Mouse (Mus musculus) cerebellum, adult 11-12 months (tissue): ENCODE results near the gene Itgb5.

Source experiments
- DNase-seq: peaks from one replicate; pipeline ENCODE4 v3.0.0; 2022

Itgb5 gene

DNA sequence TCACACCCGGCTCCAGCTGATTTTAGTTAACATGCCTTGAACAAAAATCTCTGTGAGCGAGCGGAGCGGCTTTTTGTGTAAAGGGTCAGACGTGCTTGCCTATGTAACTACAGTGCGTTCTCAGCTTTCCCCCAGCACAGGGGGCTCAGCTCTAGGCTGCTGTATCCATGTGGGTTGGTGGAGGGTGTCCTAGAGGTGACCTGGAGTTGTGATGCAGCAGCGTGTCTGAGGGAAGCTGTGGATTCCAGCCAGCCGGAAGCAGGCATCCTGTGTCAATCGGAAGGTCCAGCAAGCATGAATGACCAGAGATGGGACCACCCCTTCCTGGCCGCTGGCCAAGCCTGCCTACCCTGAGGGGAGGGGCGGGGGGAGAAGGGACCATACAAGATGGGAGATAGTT lies 112.9 kb downstream of the Itgb5 start:
- peak; percentile 63 for DNase-seq

DNA sequence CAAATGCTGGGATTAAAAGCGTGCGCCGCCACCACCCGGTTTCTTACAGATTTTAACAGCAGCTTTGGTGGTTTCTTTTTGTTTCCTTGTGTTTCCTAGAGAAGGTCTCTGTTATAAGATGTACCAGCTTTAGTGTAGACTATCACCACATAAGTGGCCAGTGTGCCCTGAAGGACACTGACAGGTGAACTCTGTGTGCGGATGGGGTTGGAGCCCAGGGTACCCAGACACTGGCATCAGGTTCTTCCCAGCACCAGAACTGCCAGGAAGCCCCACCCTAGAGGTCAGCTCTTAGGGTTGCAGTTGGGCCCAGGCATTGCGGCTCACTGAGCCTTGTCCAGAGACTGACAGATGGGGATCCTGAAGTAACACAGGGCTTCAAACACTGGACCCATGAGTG lies 113.9 kb downstream of the Itgb5 start:
- no peak for DNase-seq

DNA sequence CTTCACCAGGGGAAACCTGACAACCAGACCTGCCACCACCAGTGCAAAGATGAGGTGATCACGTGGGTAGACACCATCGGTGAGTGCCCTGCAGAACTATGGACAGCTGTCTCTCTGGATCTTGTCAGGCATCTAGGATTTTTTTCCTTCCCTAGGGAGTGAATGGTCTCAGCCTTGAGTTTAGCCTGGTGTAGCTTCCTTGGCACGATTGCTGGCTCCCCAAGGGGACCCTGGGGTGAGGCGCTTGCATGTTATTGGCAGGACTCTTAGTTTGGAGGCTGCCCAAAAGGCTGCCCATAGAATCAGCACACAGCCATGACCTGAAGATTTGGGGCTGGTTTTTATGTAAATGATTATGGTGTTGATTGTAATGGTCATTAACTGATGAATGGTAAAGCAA lies 114.7 kb downstream of the Itgb5 start:
- DNase-seq = peak; percentile 61

DNA sequence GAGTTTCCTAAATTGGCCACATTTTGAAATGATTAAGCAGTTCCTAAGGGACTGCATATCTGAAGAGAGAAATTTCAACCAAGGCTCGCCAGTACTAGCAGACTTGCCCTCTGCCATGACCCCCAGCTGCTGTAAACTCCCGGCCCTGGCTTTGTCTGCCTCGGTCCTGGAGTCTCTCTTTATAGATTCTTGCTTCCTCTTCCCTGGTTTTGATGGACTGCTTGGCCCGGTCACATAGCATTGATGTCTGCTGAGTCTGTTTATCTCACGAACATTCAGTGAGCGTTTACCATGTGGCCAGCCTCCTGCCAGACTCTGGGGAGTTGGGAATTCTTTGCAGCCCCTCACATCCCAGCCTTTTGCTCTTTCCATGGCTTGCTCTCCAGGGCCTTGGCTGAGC lies 115.3 kb downstream of the Itgb5 start:
- no peak for DNase-seq

DNA sequence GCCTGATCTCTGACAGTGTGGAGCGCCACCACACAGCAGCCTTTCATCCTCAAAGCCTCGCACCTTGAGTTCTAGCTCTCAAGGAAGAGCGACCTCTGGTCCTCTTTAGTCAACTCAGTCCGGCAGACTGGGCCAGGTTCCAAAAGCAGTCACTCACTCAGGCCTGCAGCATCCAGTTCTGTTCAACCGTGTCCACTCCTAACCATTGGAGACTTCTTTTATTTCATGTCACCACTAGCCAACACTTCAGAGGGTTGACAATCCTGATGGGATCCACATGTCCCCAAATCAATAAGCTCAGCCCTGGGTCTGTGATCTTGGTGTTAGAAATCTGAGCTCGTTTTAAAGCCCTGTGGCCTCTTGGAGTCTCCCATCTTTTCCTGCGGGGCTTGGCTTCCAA lies 116.6 kb downstream of the Itgb5 start:
- DNase-seq = no peak

DNA sequence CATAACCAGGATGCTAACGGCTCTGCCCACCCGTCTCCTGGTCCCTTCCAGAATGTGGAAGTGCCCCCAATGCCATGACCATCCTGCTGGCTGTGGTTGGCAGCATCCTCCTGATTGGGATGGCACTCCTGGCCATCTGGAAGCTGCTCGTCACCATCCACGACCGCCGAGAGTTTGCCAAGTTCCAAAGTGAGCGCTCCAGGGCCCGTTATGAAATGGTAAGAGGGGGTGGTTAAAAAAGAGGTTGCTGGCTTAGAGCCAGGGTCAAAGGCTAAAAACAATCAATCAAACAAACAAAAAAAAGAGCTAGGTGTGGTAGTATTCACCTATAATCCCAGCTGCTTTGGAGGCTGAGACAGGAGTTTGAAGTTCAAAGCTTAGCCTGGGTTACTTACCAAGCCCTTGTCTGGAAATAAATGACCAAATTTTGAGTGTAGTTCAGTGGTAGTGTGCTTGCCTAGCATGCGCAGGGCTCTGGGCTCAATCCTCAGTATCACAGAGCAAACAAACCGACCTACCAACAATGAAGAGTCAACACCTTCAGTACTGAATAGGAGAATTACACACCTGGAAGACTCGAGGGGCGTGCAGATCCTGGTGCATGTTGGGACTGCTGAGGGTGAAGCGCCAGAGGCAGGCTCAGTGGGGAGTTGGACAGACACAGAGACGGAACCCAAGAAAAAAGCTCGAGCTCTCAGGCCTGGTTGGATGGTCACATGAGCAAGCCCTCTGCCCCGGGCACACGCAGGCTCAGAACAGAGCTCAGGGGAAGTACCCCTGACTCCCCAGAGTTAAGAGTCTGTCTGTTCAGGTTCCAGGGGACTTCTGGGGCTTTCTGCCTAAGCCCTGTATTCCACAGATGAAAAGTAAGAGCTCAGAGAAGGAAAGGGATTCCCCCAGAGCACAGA lies 118.5 kb downstream of the Itgb5 start:
- peak; percentile 54 for DNase-seq

DNA sequence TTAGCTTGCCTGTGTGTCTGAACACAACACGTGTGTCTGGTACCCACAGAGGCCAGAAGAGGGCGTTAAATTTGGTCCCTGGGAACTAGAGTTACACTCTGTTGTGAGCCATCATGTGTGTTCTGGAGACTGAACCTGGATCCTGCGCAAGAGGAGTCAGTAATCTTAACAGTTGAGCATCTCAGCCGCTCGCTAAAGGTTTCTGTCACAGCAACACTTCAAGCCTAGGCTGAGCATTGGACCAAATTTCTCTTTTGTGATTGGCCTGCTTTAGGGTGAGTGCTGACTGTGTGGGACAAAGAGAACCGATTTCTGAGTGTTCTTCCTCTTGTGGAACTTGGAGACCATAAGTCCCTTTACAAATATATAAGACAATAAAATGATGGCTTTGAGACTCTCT lies 120.9 kb downstream of the Itgb5 start:
- no peak for DNase-seq

DNA sequence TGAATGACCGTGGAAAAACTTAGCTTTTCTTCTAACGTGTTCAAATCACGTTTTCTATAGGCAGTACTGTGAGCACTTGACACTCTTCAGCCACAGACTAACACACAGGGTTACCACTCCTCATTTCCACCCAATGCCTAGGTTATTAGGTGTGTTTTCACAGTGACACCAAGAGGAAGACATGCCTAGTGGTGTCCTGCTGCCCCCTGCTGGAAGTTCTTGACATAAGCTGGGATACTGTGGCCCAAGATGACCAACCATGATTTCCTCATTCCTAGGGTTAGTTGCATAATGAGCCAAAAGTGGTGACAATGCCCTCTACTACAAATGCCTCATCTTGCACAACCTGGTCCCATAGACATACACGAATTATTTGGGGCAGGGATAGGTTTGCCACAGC lies 121.4 kb downstream of the Itgb5 start:
- peak; percentile 83 for DNase-seq

DNA sequence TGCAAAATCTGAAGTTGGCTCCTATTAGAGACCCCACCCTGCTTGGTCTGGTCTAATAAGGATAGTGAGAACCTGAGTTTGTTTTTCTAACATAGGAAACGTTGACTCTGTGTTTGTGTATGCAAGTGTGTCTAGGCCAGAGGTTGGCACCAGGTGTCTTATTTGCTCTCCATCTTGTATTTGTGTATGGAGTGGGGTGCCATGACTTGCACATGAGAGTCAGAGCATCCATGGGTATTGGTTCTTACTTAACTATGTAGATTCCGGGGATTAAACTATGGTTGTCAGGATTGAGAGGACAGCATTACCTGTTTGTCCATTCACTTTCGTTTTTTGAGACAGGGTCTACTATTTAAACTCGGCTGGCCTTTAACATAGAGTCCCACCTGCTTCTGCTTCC lies 123.5 kb downstream of the Itgb5 start:
- DNase-seq = no peak

DNA sequence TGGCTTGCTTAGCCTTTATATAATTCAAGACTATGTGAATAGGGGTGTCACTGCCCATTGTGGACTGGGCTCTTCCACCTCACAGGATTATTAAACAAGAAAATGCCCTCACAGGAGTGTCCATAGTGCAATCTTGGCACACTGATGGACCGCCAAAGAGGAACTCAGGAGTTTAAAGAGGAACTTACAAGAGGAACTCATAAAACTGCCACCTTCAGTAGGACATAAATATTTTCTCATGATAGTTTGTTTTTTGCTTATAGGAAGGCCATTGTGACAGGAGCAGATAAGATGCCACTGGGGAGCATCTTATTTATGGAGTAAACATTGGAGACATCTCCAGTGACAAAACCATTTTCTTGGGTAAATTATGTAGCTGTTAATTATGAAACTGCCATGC lies 125.3 kb downstream of the Itgb5 start:
- no peak for DNase-seq

DNA sequence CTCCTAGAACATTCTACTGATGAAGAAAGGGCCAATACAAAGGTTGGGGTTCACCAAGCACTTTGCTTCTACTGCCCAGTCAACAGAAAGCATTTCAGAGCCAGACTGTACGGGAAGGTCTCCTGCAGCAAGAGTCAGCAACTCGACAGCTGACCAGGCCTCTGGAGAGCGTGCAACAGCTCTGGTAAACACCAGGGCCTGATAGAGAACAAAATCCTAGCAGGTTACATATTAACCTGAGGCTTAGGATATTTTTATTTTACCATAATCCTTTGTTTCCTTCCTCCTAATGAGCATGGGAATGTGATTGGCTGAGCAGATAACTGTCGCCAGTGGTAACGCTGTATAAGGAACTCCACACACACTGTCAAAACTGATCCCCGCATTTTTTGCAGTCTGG lies 134.0 kb downstream of the Itgb5 start:
- no peak for DNase-seq

DNA sequence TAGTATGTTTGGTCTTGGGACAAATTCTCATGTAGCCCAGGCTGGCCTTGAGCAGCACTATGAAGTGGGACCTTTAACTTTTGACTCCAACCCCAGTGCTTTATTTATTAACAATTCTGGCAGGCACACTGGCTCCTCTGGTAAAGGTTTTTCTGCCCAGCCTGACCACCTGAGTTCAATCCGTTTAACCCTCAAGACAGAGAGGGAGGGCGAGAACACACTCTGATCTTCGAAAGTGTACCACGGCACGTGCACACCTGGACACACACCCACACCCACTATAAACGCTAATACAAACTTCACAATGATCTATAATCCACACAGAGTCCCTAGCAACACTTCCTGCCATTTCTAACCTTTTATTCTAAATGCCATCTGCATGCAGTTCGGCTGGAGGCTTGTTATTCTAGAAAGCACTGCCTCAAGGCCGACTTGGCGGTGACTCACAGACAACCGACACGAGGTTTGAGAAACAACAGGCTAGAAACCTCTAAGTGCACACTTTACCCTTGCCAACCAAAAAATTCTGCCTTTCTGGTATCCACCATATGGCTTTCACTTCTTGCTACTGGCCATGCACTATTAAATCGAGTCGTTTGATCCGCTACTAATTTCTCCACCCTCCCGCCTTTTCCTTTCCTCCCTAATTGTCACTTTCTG lies 136.5 kb downstream of the Itgb5 start:
- DNase-seq = no peak

DNA sequence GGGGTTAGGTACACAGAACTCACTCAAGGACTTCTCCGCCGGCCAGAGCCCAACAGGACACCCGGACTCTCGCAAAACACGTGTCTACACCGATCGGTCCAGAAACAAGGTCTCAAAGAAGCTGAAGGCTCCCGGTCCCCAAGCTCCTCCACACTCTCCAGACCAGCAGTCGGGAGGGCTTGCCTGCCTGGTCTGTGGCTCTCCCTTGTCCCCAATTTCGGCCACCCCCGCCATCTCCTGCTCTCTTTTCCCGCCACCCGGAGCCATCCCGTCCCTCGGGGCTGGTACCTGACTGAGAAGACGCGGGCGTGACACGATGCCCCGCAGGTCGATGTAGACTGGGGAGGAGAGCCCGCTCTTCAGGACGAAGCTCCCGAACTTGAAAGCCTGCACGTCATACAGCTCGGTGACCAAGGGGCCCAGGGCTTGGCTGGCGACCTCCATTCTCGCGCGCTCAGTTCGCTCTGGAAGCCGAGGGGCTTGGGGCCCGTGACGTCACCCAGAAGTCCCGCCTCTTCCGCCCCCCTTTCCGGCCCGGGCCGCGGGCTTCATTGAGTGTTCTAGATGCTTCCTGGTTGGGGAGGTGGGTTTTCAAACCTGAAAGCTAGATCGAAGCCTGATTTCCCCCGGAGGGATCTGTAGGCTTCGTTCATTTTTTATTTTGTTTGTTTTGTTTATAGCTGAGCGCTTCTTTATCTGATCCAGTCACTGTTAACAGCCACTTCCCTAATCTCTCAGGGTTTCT lies 137.2 kb downstream of the Itgb5 start, which contains the start of gene Umps:
Gene Umps (minus strand): TSS at position 501 of the 745 bp plus-strand sequence.
- DNase-seq = peak; percentile 79

DNA sequence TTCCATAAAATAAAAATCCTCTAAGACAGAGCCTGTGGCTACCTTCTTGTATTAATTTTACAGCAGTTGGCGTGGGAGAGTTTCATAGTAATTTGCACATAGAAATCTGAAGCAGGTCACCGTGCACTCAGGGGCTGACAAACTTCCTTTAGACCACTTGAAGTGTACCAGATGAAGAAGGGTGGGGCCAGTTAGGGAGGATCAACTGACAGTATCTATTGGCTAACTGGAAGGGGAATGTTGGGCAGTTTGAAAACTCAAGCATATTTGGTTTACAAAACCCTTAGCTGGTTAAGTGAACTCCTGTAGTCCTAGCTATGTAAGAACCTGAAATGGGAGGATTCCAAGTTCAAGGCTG lies 137.8 kb downstream of the Itgb5 start:
- no peak for DNase-seq

DNA sequence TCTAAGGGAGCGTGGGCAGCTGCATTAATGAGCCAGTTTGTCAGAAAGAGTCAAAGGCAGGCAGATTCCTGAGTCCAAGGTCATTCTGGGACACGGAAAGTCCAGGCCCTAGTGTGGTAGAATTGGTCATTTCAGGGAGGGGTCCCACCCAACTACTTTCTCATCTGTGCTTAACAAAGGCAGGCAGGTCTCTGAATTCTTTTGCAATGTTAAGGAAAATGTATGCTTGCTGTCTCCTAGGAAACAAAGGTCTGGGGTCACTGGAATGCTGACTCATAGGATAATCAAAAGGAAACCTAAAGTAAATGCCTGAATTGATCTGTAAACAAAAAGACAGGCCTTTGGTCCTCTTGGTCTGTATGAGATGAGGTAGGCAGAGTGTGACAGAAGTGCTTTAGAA lies 150.4 kb downstream of the Itgb5 start:
- DNase-seq = no peak

DNA sequence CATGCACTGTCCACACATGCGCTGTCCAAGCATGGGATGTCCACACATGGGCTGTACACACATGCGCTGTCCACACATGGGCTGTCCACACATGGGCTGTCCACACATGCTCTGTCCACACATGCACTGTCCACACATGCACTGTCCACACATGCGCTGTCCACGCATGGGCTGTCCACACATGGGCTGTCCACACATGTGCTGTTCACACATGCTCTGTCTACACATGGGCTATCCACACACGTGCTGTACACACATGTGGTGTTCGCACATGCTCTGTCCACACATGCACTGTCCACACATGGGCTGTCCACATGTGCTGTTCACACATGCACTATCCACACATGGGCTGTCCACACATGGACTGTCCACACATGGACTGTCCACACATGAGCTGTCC lies 154.2 kb downstream of the Itgb5 start:
- DNase-seq = no peak

DNA sequence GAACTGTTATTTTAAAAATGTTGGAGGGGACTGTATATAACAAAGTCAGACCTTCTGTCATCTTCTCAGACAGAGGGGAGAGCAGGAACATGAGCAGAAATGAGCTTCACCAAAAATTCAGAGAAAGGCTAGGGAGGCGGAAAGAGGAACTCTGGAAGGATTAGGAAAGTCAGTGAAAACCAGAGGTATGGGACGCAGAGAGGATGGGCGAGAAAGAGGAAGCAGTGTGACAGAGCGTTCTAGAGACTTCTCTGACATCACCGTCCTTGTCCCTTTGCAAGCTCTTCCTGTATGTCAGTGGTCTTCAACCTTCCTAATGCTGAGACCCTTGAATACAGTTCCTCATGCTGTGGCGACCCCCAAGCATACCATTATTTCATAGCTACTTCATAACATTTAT lies 155.9 kb downstream of the Itgb5 start:
- no peak for DNase-seq

DNA sequence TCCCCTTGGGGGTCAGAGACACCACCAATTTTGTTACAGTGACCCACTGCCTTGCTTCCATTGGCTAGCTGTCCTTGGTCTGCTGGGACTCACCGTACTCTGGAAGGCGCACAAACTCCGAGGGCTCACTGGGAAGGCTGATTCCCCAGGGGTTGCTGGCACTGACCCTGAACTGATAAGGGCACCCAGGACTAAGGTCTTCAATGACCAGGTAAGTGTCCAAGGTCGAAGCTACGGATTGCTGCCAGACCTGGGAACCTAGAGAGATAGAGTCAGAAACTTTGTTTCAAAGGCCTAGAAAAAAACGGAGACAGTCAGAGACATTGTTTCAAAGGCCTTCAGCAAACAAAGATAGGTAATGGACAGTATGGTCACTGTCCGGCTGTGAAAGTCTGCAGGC lies 157.5 kb downstream of the Itgb5 start:
- no peak for DNase-seq

DNA sequence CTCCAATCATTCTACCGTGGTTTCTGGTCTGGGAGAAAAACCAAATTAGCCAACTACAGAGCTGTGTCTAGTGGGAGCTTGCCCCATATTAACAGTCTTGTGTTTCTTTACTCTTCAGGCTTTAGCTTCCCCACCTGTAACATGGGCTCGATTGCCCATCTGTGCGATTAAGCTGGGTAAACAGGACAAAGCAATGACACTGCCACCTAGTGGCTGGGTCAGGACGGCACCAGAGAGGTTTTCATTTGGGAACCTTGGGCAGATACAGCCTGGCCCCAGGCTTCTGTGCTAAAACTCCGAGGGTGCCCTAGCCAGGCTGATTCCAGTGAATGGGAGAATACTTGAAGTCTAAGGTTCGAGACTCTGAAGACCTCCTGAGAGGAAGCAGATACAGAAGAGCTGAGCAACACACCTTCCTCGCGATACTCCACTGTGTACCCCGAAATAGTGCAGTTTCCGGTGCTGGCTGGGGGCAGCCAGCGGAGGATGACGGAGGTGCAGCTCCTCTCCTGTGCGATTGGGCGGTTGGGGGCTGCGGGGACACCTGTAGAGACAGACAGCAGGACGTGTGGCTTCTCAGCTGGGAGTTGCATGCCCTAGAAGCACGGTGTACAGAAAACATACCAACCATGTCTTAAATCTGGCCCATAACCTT lies 159.0 kb downstream of the Itgb5 start:
- no peak for DNase-seq

DNA sequence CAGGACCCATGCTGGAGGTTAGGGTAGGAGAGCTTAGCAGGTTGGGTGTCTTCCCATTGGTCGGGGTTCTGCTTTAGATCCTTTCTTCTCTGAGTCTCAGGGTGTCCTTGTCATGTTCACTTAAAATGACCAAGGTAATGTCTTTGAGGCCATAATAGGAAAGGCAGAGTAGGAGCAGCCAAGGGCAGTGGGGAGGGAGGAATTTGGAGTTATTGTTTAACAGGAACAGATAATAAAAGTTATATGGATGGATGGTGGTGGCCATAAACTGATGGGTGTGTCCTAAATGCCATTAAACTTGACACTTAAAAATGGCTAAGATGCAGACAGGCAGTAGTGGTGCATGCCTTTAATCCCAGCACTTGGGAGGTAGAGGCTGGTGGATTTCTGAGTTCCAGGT lies 159.6 kb downstream of the Itgb5 start:
- no peak for DNase-seq

DNA sequence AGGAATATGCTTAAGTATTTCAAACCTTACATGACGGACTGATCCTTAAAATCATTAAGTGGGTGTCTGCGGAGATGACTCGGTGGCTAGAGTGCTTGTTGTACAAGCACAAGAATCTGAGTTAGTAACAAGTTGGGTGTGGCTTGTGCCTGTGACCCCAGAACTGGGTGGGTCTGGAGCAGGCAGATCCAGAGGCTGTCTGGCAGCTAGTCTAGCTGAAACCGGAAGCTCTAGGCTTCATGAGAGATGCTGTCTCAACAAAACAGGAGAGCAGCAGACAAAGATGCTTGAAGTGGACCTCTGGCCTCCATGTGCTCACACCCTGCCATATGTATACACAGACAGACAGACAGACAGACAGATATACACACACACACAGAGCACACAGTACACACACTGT lies 161.2 kb downstream of the Itgb5 start:
- DNase-seq = no peak

DNA sequence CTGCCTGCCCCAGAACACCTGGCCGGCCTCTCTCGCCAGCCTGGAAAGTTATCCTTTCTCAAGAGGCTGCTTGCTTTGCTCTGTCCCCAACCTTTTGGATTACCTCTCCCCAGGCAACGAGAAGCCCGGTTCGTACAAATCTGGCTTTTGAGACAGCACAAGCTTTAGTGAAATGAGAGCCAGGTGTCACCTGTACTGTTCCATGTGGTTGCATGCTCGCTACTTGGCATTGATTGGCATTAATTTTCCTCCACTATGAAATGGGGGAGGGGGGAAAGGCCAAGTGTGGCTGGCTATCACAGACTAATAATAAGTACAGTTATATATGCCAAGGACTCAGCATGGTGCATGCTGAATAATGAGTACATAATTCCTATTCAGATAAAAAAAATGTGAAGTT lies 164.9 kb downstream of the Itgb5 start:
- no peak for DNase-seq

DNA sequence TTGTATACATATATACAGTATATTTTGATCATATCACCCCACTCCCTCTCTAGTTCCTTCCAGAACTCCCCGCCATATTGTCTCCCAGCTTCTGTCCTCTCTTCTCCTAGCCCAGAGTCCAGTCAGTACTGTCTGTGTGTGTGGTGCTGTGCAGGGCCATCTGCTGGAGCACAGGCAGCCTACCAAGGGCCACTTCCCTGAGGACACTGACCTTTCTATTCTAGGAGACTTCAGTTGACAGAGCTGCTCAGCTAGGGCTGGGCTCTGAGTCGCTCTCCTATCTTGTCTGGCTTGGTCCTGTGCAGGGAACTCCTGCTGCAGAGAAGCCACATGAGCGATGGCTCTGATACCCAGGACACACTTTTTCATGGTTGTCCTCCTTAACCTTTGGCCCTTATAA lies 166.0 kb downstream of the Itgb5 start:
- DNase-seq = peak; percentile 38
